Mouse (Mus musculus): Measurements from ENCODE around the gene Masp2.

Gene Masp2

GRCm38 (mm10) chr4:148600316-148600715 is 2.0 kb upstream of the Masp2 start:
- DNase-seq (ENCODE audit: low spot score in 2 of 2) = no peak

DNA sequence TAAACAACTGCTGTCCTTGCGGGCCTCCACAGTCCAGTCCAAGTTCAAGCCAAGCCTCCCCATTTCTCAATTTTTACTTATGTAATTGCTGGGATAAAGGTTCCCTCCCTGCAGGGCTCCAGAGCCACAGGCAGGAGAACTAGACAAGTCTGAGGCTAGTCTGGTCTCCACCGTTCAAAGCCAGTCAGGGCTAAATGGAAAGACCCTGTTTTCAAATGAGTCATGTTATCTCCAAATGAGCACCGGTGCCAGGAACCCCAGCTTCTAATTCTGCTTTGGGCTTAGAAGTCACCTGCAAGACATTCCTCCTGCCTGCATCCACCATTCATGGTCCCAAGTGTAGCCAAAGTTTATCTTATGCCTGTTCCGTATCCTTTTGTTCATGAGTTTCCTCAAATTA is 483 bp upstream of the Masp2 start:
- no peak for DNase-seq (ENCODE audit: low spot score in 2 of 2)

DNA sequence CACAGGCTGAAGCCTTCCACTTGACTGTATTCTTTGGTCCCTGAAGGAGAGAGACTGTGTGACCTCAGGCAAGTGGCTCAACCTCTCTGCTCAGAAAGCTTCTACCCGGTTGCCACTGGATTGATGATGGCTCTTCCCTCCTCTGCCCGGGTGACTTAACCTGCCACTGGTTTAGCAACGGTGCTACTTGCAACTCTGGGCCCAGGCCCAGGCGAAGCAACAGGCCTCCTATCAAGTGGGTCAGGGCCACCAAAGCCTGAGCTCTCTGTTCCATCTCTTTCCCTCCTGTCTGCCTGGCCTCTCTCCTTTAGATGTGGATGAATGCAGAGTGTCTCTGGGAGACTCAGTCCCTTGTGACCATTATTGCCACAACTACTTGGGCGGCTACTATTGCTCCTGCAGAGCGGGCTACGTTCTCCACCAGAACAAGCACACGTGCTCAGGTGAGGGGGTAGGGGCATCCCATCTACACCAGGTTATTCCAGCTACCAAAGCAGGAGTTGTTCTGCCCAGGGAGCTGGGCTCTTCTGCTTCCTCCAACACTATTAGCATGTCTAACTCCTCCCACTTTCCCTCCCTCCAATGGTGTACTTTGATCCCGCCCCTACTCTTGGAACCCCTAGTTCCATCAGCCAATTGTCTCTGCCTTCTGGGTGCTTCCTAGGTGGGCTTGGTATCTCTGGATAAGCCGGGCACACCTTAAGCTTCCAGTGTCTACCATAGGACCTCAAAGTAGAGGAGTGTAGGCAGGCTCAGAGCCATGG is 1.2 kb downstream of the Masp2 start:
- no peak for DNase-seq (ENCODE audit: low spot score in 2 of 2)

DNA sequence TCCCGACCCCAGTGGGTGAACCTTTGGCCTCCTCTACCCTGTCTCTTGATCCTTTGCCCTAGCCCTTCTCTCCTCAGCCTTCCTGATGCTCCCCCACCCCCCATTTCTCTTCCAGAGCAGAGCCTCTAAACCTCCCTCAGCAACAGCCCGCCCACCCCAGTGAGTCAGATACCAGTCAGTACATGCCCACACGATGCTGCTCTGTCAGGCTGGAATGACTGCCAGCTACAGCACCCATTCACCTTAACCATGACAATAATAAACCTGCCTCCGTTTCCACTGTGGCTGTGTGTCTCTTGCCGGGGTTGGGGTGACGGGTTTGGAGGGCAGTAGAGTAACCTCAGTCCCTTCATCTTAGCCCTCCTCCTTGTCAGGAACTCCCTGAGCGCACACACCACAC is 1.8 kb downstream of the Masp2 start:
- peak; percentile 42 to 48 for DNase-seq (ENCODE audit: low spot score in 2 of 2)

- peak in 1 of 2 experiments; percentile 61 for DNase-seq (ENCODE audit: low spot score in 2 of 2)
These were observed 2.3 kb downstream of the Masp2 start for GRCm38 (mm10) chr4:148604541-148605165.

GRCm38 (mm10) chr4:148607758-148608157 is 5.4 kb downstream of the Masp2 start:
- peak; percentile 65 to 66 for DNase-seq (ENCODE audit: low spot score in 2 of 2)

- no peak for DNase-seq (ENCODE audit: low spot score in 2 of 2)
These were observed 7.5 kb downstream of the Masp2 start for GRCm38 (mm10) chr4:148609805-148610204.

DNA sequence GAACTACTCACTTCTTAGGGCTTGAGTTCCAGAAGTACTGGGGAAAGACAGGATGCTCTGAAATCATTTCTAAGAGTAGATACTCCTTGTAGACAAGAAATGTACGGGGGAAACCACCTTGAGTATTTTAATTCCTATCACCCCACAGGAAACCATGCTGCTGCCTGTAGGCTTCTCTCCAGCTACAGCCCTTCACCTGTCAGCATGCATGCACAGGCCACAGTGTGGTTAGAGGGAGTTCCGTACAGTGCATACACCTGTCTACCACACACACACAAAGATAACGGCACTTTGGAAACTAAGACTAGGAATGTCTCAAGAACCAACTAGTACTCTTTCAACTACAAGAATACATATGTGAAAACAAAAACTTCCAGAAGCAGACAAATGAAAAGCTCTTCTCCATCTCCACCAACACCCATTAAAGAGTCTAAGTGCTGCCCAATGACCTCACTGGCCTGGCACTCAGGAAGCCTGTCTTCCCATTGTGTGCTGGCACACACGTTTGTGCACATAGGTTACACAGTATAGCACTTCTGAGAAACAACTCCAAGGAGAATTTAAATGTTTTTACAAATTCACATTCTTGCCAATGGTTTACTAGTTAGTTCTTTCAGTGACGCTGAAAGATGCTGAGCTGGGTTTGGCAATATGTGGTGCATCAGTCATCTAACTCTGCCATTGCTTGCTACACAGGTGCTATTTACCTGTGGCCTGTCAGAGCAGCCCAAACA is 8.4 kb downstream of the Masp2 start:
- DNase-seq (ENCODE audit: low spot score in 2 of 2) = no peak

DNA sequence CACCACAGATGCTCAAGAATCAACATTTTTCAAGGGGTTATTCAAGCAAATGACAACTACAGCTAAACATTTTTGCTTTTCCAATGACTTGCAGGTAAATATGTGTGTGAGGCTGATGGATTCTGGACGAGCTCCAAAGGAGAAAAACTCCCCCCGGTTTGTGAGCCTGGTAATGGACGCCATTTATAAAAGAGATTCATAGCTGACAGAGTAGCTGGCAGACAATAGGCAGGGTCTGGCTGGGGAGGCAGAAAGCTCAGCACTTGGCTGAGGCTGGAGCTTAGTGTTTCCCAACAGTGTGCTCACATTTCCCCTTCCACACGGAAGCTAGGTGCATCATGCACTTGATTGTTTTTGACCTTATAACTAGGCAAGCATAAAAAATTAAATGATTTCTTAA is 10.2 kb downstream of the Masp2 start:
- DNase-seq (ENCODE audit: low spot score in 2 of 2) = no peak

GRCm38 (mm10) chr4:148613738-148614137 is 11.4 kb downstream of the Masp2 start:
- no peak for DNase-seq (ENCODE audit: low spot score in 2 of 2)

DNA sequence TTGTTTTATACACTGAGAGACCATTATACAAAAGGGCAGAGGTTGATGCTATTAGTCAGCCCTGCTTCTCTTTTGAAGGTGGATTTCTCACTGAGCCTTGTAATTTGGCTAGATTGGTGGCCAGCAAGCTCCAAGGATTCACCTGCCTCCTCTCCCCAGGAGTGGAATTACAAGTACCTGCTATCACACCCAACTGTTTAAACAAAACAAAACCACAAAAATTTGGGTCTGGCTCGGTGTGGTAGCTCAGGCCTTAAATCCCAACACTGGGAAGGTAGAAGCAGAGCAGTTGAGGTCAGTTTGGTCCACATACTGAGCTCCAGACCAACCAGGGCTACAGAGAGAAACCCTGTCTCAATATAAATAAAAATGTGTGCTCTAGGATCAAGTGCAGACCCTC is 17.5 kb downstream of the Masp2 start:
- no peak for DNase-seq (ENCODE audit: low spot score in 2 of 2)

DNA sequence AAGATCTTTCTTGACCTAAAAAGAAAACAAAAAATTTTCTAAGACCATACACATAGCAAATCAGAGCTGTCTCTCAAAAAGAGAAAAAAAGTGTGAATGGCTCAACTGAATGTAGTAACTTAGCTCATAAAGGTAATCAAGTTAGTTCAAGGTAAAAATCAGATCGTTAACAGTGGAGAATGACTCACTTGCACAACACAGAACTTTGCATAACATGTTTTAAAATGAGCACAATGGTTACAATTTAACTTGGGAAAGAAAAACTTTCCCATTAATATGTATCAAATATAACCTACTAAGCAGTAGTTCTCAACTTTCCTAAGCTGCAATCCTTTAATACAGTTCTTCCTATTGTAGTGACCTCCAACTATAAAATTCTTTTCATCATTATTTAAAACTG is 18.4 kb downstream of the Masp2 start:
- DNase-seq (ENCODE audit: low spot score in 2 of 2) = no peak

GRCm38 (mm10) chr4:148622485-148622884 is 20.1 kb downstream of the Masp2 start:
- DNase-seq (ENCODE audit: low spot score in 2 of 2) = no peak

DNA sequence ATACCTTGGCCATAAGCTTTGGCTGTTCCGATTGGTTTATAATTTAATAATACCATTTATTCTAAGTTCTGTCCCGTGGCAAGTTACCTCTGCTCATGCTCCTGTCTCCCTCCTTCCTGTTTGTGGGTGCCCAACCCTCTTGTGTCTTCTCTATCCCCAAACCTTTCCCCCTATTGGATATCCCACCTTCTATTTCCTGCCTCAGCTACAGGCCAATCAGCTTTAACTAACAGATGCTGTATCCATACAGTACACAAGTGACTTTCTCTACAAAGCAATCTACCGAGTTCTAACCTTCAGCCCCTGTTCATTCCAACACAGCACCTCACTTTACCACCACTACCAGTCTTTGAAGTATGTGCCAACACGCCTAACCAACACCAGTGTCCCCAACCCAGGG is 21.3 kb downstream of the Masp2 start:
- no peak for DNase-seq (ENCODE audit: low spot score in 2 of 2)

DNA sequence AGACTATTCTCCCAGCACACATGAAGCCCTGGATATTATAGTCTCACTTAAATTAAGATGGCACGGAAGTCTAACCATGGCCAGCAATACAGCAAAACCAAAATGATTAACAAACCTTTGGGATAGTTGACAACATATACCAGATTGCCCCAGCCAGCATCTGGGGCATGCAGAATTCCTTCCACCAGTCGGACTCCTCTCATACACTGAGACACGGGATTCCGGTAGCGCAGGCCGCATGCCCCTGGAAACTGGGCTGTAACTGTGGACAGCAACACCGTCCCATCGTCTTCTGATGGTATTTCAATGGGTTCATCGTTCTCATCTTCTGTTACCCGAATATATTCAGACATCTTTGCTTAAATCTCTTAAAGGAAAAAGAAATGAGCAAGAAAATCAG is 22.7 kb downstream of the Masp2 start:
- DNase-seq (ENCODE audit: low spot score in 2 of 2) = no peak

GRCm38 (mm10) chr4:148625756-148626622 is 23.6 kb downstream of the Masp2 start:
- no peak for DNase-seq (ENCODE audit: low spot score in 2 of 2)

DNA sequence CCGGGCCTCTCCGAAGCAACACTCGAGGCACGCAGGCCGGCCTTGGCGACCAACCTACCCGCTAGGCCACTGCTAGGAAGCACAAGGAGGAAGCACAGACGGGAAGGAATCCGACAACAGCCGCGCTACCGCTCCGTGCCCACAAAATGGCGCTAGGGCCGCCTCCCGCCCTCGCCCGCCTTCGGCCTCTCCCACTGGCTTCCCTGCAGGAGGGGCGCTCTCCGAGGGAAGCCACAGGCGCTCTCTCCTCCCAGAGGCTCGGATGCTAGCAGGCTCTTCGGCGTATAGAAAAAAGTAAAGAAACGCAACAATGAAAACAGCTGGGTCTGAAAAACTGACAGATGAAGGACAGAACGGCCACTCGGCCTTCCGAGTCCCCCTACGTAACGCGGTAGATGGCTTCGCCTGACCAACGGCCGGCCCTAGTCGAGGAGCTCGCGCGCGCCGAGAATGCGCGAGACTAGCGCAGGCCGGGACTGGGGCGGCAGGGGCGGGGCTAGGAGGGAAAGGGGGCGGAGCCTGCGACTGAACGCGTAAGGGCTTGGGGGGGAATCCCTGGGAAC is 24.4 kb downstream of the Masp2 start, which contains the start of gene Tardbp:
Tardbp (minus strand) TSS at position 397 of the 563 bp plus-strand sequence.
- peak; percentile 89 to 92 for DNase-seq (ENCODE audit: low spot score in 2 of 2)

- DNase-seq (ENCODE audit: low spot score in 2 of 2) = no peak
These were observed 24.9 kb downstream of the Masp2 start for GRCm38 (mm10) chr4:148627246-148627645.

DNA sequence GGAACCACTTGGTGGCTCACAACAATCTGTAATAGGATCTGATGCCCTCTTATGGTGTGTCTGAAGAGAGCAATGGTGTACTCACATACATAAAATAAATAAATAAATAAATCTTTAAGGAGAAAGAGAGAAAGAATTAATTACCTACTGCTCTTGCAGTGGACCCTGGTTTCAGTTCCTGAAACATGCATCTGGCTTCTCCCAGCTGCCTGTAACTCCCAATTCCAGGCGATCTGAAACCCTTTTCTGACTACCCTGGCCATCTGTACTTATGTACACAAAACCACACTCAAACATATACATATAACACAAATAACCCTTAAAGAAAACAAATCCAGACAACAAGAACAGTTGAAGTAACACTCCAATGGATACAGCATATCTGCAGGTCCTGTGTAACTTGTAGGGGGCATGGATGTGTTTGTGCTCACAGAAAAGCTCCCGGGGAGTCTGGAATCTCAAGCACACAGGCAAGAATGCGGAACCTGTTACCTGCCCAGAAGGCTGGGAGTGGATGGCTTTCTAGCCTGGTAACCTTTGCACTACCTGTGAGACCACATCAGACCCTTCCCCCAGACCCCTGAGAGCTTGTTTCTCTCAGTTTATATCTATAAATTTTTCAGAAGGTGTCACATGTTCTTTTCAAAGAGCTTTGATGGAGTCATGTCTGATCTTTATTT is 29.8 kb downstream of the Masp2 start:
- no peak for DNase-seq (ENCODE audit: low spot score in 2 of 2)

- no peak for DNase-seq (ENCODE audit: low spot score in 2 of 2)
These were observed 31.2 kb downstream of the Masp2 start for GRCm38 (mm10) chr4:148633395-148634061.
